Mouse (Mus musculus) hindbrain, embryonic 16.5 days (tissue): ENCODE data around the gene Pacrg. TPM values are rescaled to one million over a fixed set of nuclear protein-coding genes. Genes with fewer than 3 reads are reported as not detected.
A peak's percentile ranks its signal among the peaks of the same experiment; 100 is the strongest.

Experiments used
- ATAC-seq: fragments of 200-750 bp; cut with Nextera tagmentation; 2 replicates; pipeline ENCODE4 v1.8.0; 2017; ENCODE audit warnings: moderate TSS enrichment, moderate library complexity
- H3K27ac ChIP-seq: fragments of 300-500 bp; sonication (generic); 2 replicates; pipeline ENCODE4 v1.5.1; 2014; ENCODE audit warnings: low read depth, mild to moderate bottlenecking, control low read depth, low read length, moderate library complexity
- H3K27me3 ChIP-seq: fragments of 300-500 bp; sonication (generic); replicated peaks from 2 replicates; pipeline ENCODE4 v1.6.1; 2014; ENCODE audit warnings: low read length; ENCODE audit not compliant: control insufficient read depth, insufficient read depth
- H3K36me3 ChIP-seq: fragments of 300-500 bp; sonication (generic); 2 replicates; pipeline ENCODE4 v1.6.1; 2014; ENCODE audit warnings: mild to moderate bottlenecking, low read length, moderate library complexity, mixed read lengths; ENCODE audit not compliant: control insufficient read depth, insufficient read depth
- H3K4me1 ChIP-seq: fragments of 300-500 bp; sonication (generic); 2 replicates; pipeline ENCODE4 v1.6.1; 2014; ENCODE audit warnings: low read depth, low read length; ENCODE audit not compliant: control insufficient read depth, insufficient read depth
- H3K4me2 ChIP-seq: fragments of 300-500 bp; sonication (generic); 2 replicates; pipeline ENCODE4 v1.6.1; 2014; ENCODE audit warnings: mild to moderate bottlenecking, low read length, control low read depth, moderate library complexity
- H3K4me3 ChIP-seq: fragments of 300-500 bp; sonication (generic); 2 replicates; pipeline ENCODE4 v1.5.1; 2014; ENCODE audit warnings: mild to moderate bottlenecking, low read length, control low read depth, moderate library complexity
- H3K9ac ChIP-seq: fragments of 300-500 bp; sonication (generic); 2 replicates; pipeline ENCODE4 v1.6.1; 2014; ENCODE audit warnings: low read depth, mild to moderate bottlenecking, control low read depth, low read length, moderate library complexity
- H3K9me3 ChIP-seq: fragments of 300-500 bp; sonication (generic); 2 replicates; pipeline ENCODE4 v1.6.1; 2014; ENCODE audit warnings: mild to moderate bottlenecking, low read length, moderate library complexity; ENCODE audit not compliant: control insufficient read depth
- WGBS: fragments of 180-500 bp; shearing (Covaris S2); extraction: QIAGEN DNeasy Blood & Tissue Kit; methylation state at CpG from one replicate; pipeline ENCODE4 v1.1.7; 2014; 5-methylcytosine and 5-hydroxymethylcytosine counted together
- polyA plus RNA-seq: library from polyadenylated mRNA; unstranded; fragments of >200 nt; fragmentation: Nextera tagmentation; extraction: Ambion mirVana; gene quantifications from 2 replicates; pipeline ENCODE4 v1.2.1, GENCODE M21; 2015

Pacrg gene
- polyA plus RNA-seq, 1 experiment from 2014 or later = 23.2 TPM

DNA sequence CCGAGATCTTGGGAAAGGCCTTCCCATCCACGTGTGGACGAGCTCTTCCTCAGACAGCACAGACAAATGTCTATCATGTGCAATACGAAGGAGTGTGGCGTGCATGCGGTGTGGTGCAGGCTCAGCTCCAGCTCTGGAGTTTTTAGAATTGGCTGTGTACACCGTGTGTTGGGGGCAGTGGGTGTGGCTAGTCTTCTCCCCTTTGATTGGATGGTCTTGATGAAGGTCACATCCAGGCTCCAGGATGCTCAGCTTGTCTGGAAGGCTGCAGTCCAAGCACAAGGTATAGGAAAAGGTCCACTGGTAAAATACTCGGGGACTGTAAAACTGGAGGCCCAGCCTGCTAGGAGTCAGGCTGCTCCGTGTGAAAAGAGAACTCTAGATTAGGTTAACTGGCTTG lies 450.4 kb downstream of the Pacrg start:
- Histone ChIP-seq H3K4me2 (no peak overlapping the region), H3K4me1 (no peaks in the 10 kb centered on the region; the same call in 1 of the 2 replicates), H3K4me3 (no peak overlapping the region), H3K36me3 (no peaks in the 10 kb centered on the region), H3K9me3 (no peaks in the 10 kb centered on the region), H3K27me3 (no peaks in the 10 kb centered on the region), H3K9ac (no peak overlapping the region), H3K27ac (peak overlapping the region; percentile 67; the same call in 1 of the 2 replicates)
- WGBS = 82% methylated on average over 9 of the region's 9 CpGs
- ATAC-seq = no peak

DNA sequence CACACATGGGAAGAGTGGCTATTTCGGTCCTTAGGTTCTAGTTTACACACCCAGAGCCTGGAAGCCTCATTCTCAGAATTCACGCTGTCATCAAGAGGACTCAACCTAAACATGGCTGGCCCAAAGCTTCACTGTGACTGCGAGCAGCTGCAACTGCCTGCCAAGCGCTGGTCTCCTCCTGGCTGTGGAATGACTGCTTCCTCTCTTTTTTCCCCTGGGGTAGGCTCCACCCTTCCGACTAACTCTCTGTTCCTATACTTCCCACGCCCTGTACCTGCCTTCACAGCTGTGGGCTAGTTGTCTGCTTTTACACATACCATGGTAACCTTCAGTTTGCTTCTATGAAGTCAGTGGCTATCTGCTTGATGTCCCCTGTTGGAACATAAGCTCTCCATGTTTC lies 453.6 kb downstream of the Pacrg start:
- 83% methylated on average over 6 of the region's 6 CpGs for WGBS
- Histone ChIP-seq H3K9me3 (no peaks in the 10 kb centered on the region), H3K27me3 (no peaks in the 10 kb centered on the region), H3K4me3 (no peak overlapping the region), H3K9ac (no peak overlapping the region), H3K4me1 (no peaks in the 10 kb centered on the region; the same call in 1 of the 2 replicates), H3K27ac (no peak overlapping the region), H3K4me2 (no peak overlapping the region), H3K36me3 (no peaks in the 10 kb centered on the region)
- ATAC-seq = no peak

DNA sequence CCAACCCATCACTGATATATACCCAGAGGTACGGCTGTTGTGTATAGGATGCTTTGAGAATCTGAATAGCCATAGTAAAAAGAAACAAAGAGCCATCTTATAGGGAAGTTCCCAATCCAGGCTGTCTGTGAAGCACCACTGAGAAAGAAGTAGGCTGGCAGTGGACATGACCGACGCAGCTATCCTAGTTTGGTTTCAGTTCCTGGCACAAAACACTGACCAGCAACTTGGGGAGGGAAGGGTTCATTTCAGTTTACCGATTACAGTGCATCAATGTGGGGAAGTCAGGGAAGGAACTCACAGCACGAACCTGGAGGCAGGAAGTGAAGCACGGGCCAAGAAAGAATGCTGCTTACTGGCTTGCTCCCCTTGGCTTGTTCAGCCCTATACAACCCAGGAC lies 456.7 kb downstream of the Pacrg start:
- ATAC-seq = no peak

DNA sequence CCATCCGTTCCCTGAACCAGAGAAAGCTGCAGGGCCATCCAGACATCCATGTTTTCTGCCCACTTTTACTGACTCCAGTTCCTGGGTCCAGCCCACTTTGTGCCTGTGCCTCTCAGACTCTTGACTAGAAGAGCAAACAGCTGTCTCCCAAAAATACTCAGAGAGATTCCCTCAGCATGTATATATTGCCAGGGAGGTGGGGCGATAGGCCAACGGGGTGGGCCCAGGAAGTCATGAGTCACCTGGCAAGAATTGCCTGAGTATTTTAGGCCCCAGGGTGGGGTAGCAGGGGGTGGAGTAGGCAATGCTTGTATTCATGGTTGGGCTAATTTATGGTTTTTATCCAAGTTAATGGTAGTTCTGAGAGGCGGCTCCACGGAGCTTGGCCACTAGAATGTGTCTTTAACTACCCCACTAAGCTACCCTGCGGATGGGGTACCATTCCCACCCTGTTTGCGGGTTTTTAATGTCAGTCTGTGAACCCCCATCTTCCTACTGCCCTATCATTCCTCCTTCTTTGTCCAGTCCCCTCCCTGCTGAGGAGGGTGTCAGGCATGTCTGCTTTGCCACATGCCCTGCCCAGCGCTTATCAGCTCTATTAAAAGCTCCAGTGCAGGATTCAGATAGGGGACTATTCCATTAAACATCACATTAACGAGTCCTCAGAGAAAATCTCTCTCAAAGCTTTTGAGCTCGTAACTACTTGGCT lies 461.5 kb downstream of the Pacrg start:
- no peaks in the 10 kb centered on the region; the same call in 1 of the 2 replicates for H3K4me1 ChIP-seq
- H3K4me3 ChIP-seq = no peak overlapping the region
- H3K36me3 ChIP-seq = no peaks in the 10 kb centered on the region
- H3K4me2 ChIP-seq = no peak overlapping the region
- no peak overlapping the region for H3K9ac ChIP-seq
- ATAC-seq = no peak
- H3K27ac ChIP-seq = no peak overlapping the region
- H3K9me3 ChIP-seq = no peaks in the 10 kb centered on the region
- H3K27me3 ChIP-seq = no peaks in the 10 kb centered on the region
- WGBS = 84% methylated on average over 10 of the region's 10 CpGs

More for the DNA sequence above, 456.7 kb downstream of the Pacrg start:
- no peaks in the 10 kb centered on the region for H3K9me3 ChIP-seq
- no peaks in the 10 kb centered on the region; the same call in 1 of the 2 replicates for H3K4me1 ChIP-seq
- no peak overlapping the region for H3K27ac ChIP-seq
- H3K27me3 ChIP-seq = no peaks in the 10 kb centered on the region
- 93% methylated on average over 6 of the region's 6 CpGs for WGBS
- H3K9ac ChIP-seq = no peak overlapping the region
- H3K36me3 ChIP-seq = no peaks in the 10 kb centered on the region
- H3K4me3 ChIP-seq = no peak overlapping the region
- no peak overlapping the region for H3K4me2 ChIP-seq

DNA sequence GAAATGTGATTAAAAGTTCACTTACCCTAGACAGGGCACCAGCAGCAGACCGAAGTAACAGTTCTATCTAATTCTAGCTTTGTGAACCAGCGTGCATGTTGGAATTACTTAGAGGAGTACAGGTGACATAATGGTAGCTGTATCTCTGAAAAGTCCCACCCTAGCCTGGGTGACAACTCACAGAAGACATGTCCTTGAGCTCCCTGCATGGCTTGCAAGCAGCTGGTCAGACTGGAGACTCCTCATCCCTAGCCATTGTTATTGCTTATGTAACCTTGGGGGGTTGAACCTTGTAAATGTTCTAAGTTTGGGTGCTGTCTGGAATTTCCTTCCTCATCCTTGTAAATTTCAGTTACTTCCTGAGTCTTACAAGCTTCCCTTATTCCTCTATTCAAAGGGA lies 462.5 kb downstream of the Pacrg start:
- 96% methylated on average over 2 of the region's 2 CpGs for WGBS
- Histone ChIP-seq H3K4me2 (no peak overlapping the region), H3K4me1 (no peaks in the 10 kb centered on the region; the same call in 1 of the 2 replicates), H3K9ac (no peak overlapping the region), H3K4me3 (no peak overlapping the region), H3K27me3 (no peaks in the 10 kb centered on the region), H3K9me3 (no peaks in the 10 kb centered on the region), H3K36me3 (no peaks in the 10 kb centered on the region), H3K27ac (no peak overlapping the region)
- ATAC-seq = no peak

DNA sequence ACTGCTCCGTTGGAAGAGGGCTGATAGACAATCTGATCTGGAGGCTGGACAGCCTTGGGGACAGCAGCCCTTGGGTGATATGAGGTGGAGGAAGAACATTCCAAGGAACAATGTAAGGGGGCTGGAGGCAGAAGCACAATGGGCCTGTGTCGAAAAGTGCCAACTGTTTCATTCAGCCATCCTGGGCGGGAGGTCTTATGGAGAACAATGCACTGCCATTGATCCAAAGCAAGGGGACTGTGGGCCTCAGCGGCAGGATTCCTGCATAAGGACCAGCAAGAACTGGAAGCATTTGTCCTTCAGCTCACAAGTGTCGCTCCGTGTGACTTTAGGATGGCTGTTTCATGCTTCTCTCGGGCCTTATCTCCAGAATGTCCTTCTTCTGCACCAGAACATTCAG lies 465.8 kb downstream of the Pacrg start:
- H3K27ac ChIP-seq = no peak overlapping the region
- no peak overlapping the region for H3K4me3 ChIP-seq
- H3K27me3 ChIP-seq = no peaks in the 10 kb centered on the region
- H3K4me2 ChIP-seq = no peak overlapping the region
- WGBS = 20% methylated on average over 7 of the region's 7 CpGs
- no peak for ATAC-seq
- no peaks in the 10 kb centered on the region for H3K9me3 ChIP-seq
- no peaks in the 10 kb centered on the region for H3K4me1 ChIP-seq
- H3K36me3 ChIP-seq = no peaks in the 10 kb centered on the region
- H3K9ac ChIP-seq = no peak overlapping the region

DNA sequence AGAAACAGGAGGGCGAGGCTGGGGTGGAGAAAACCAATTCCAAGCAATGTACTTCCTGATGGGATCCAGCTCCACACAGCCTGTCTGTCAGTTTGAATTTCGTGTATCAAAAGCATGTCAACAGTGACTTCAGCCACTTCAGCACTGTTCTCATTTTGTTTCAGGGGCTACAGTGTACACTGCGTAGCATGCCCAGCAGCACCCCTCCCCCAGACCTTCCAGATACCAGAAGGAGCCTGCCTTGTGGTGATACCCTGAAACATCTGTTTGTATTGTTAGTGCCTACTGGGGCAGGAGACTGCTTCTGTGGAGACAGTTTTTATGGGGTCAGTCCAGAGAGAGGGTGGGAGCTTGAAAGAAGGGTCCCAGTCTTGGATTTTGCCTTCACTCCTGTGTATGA lies 466.4 kb downstream of the Pacrg start:
- H3K4me3 ChIP-seq = no peak overlapping the region
- ATAC-seq = no peak
- 80% methylated on average over 3 of the region's 3 CpGs for WGBS

DNA sequence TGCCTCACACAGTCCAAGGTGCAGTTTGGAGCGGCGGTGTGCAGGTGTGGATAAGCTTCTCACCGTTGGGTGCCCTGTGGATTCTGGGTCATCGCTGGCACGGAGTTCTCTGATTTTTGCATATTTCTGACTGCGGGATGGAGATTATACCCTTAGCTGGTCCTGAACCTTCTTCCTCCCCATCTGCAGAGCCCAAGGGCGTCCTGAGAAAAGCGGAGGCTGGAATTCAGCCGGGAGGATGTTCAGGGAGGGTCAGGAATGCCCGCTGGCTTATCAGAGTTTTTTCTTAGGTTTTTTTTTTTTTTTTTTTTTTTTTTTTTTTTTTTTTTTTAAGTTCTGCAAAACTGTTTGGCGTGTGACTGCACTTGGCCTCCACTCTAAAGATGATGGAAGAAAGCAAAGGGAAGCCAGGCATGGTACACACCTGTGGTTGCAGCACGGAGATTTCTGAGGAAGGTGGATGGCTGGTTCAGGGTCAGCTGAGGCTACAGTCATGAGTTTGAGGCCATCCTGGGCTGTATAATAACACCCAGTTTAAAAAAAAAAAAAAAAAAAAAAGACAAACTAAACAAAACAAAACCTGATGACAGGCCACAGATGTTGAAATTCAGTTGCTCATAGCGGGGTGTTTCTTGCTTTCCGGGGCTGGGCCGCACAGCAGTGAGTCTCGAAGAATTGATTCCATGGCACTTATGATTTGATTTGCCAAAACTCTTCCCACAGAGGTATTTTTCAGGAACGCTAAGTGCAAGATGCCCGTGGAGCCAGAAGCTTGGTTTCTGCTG lies 467.9 kb downstream of the Pacrg start:
- Histone ChIP-seq H3K36me3 (no peaks in the 10 kb centered on the region), H3K9ac (no peak overlapping the region), H3K27ac (no peak overlapping the region), H3K9me3 (no peaks in the 10 kb centered on the region), H3K27me3 (no peaks in the 10 kb centered on the region), H3K4me1 (no peaks in the 10 kb centered on the region), H3K4me2 (no peak overlapping the region), H3K4me3 (no peak overlapping the region)
- no peak for ATAC-seq
- WGBS = 67% methylated on average over 18 of the region's 18 CpGs

More for the DNA sequence above, 466.4 kb downstream of the Pacrg start:
- H3K36me3 ChIP-seq = no peaks in the 10 kb centered on the region
- H3K27ac ChIP-seq = no peak overlapping the region
- H3K9ac ChIP-seq = no peak overlapping the region
- H3K4me1 ChIP-seq = no peaks in the 10 kb centered on the region
- H3K4me2 ChIP-seq = no peak overlapping the region
- H3K9me3 ChIP-seq = no peaks in the 10 kb centered on the region
- no peaks in the 10 kb centered on the region for H3K27me3 ChIP-seq

DNA sequence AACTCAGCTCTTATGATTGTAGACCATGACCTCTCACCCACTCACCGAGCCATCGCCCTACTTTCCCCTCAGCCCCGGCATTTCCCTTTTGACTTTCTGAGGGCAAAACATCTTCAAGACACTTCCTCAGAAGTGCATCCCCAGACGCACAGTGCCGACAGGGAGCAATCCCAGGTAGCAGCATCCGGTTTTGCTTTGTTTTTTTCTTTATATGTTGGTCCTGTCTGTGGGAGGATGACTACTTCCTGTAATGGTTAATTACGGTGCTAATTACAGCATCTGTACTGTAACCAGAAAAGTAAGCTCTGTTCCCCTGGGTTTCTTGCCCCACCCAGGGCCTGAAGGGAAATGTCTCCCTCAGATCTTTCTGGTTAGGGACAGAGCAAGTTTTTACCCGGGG lies 468.6 kb downstream of the Pacrg start:
- H3K4me2 ChIP-seq = no peak overlapping the region
- 76% methylated on average over 8 of the region's 8 CpGs for WGBS
- no peaks in the 10 kb centered on the region for H3K27me3 ChIP-seq
- no peaks in the 10 kb centered on the region for H3K4me1 ChIP-seq
- H3K9ac ChIP-seq = no peak overlapping the region
- no peaks in the 10 kb centered on the region for H3K36me3 ChIP-seq
- H3K27ac ChIP-seq = no peak overlapping the region
- no peaks in the 10 kb centered on the region for H3K9me3 ChIP-seq
- no peak overlapping the region for H3K4me3 ChIP-seq
- ATAC-seq = no peak
